Comparison of ENCODE assay signal across 8 mouse cellular contexts in genomic region chr4:150910164-150910951, GRCm38 (mm10). TPM values are rescaled to one million over a fixed set of nuclear protein-coding genes. Genes with fewer than 3 reads are reported as not detected.
A peak's percentile ranks its signal among the peaks of the same experiment; 100 is the strongest.
DNase-seq lines count a peak whose midpoint lies in the region; ATAC-seq lines count a peak whose summit lies in the region.

No protein-coding gene starts in this region.

- H3K36me3 ChIP-seq in neural tube, embryonic 11.5 days (ENCODE audit: control insufficient read depth, insufficient read depth, low read length): peaks cover 3% of the 10 kb centered on the region; the same call in 1 of the 2 replicates
- peaks cover 12% of the 10 kb centered on the region for H3K36me3 ChIP-seq in limb, embryonic 15.5 days
- H3K36me3 ChIP-seq in stomach, embryonic 15.5 days: peaks cover 7% of the 10 kb centered on the region

- H3K9ac ChIP-seq in neural tube, embryonic 11.5 days (ENCODE audit: low read length): no peak overlapping the region
- H3K9ac ChIP-seq in limb, embryonic 15.5 days: no peak overlapping the region
- no peak overlapping the region for H3K9ac ChIP-seq in stomach, embryonic 15.5 days

- ATAC-seq in cerebellum, adult (ENCODE audit: insufficient number of reproducible peaks, low FRiP score, low TSS enrichment): 0 out of 2 replicates have a peak, but pooled peaks have one; percentile 8
- ATAC-seq in neural tube, embryonic 11.5 days (ENCODE audit: insufficient read depth, low FRiP score, low TSS enrichment): peak; percentile 13; the same call in 1 of the 2 replicates
- ATAC-seq in limb, embryonic 15.5 days (ENCODE audit: insufficient number of reproducible peaks, low FRiP score, low TSS enrichment, low read depth): no peak
- no peak for ATAC-seq in stomach, embryonic 15.5 days (ENCODE audit: insufficient read depth, low FRiP score, low read depth)

- no peak for DNase-seq in cerebellum, postnatal 4 days (ENCODE audit: low spot score in 2 of 2)
- DNase-seq in neural tube, embryonic 11.5 days (ENCODE audit: low spot score): no peak
- DNase-seq in neural tube, embryonic 10.5 days (ENCODE audit: extremely low spot score, low spot score): no peak
- no peak for DNase-seq in embryo, embryonic 10 days (ENCODE audit: low spot score)
- no peak for DNase-seq in spleen, postnatal 10 days (ENCODE audit: low spot score in 2 of 2)

- peak overlapping the region; percentile 79; the same call in 1 of the 2 replicates for H3K4me2 ChIP-seq in neural tube, embryonic 11.5 days (ENCODE audit: low read depth)
- H3K4me2 ChIP-seq in limb, embryonic 15.5 days: peak overlapping the region; percentile 66
- peak overlapping the region; percentile 69 for H3K4me2 ChIP-seq in stomach, embryonic 15.5 days

- H3K4me1 ChIP-seq in neural tube, embryonic 11.5 days (ENCODE audit: control insufficient read depth, insufficient read depth, low read length): peaks cover 11% of the 10 kb centered on the region; the same call in 1 of the 2 replicates
- peaks cover 28% of the 10 kb centered on the region for H3K4me1 ChIP-seq in limb, embryonic 15.5 days
- peaks cover 16% of the 10 kb centered on the region for H3K4me1 ChIP-seq in stomach, embryonic 15.5 days

- WGBS in neural tube, embryonic 11.5 days: 87% methylated on average over 19 of the region's 19 CpGs
- 87% methylated on average over 19 of the region's 19 CpGs for WGBS in limb, embryonic 15.5 days
- WGBS in stomach, embryonic 15.5 days: 85% methylated on average over 19 of the region's 19 CpGs

- H3K27me3 ChIP-seq in neural tube, embryonic 11.5 days (ENCODE audit: control insufficient read depth, insufficient read depth, low read length): no peaks in the 10 kb centered on the region
- no peaks in the 10 kb centered on the region for H3K27me3 ChIP-seq in limb, embryonic 15.5 days
- no peaks in the 10 kb centered on the region for H3K27me3 ChIP-seq in stomach, embryonic 15.5 days (replicated peaks)

- peak overlapping the region; percentile 89; the same call in 1 of the 2 replicates for H3K4me3 ChIP-seq in neural tube, embryonic 11.5 days (ENCODE audit: low read depth, low read length)
- peak overlapping the region; percentile 97 for H3K4me3 ChIP-seq in limb, embryonic 15.5 days
- peak overlapping the region; percentile 74; the same call in 1 of the 2 replicates for H3K4me3 ChIP-seq in stomach, embryonic 15.5 days (replicated peaks)

- H3K27ac ChIP-seq in neural tube, embryonic 11.5 days (ENCODE audit: low read depth, low read length): no peak overlapping the region; the same call in 1 of the 2 replicates
- H3K27ac ChIP-seq in limb, embryonic 15.5 days: peak overlapping the region; percentile 79
- peak overlapping the region; percentile 38; the same call in 1 of the 2 replicates for H3K27ac ChIP-seq in stomach, embryonic 15.5 days

- no peaks in the 10 kb centered on the region for H3K9me3 ChIP-seq in neural tube, embryonic 11.5 days (ENCODE audit: control insufficient read depth, low read length)
- no peaks in the 10 kb centered on the region for H3K9me3 ChIP-seq in limb, embryonic 15.5 days
- no peaks in the 10 kb centered on the region for H3K9me3 ChIP-seq in stomach, embryonic 15.5 days

RNA-seq across cellular contexts. Expression of gene Park7, which starts 3.9 kb away (rescaled TPM):
- 417 and 424 TPM in 2 replicates for polyA plus RNA-seq in neural tube, embryonic 11.5 days (2014; fragmentation: Nextera tagmentation; extraction: Ambion mirVana)
- 349 and 381 TPM in 2 replicates for polyA plus RNA-seq in limb, embryonic 15.5 days (2015; fragmentation: Nextera tagmentation; extraction: Ambion mirVana)
- 411 and 424 TPM in 2 replicates for polyA plus RNA-seq in stomach, embryonic 15.5 days (2015; fragmentation: Nextera tagmentation; extraction: Ambion mirVana)

RNA-seq across cellular contexts. Expression of gene Tnfrsf9, which starts 4.0 kb away (rescaled TPM):
- polyA plus RNA-seq in neural tube, embryonic 11.5 days (2014; fragmentation: Nextera tagmentation; extraction: Ambion mirVana): 0.20 and 0.39 TPM in 2 replicates
- 0.83 and 1.1 TPM in 2 replicates for polyA plus RNA-seq in limb, embryonic 15.5 days (2015; fragmentation: Nextera tagmentation; extraction: Ambion mirVana)
- 0.98 and 1.2 TPM in 2 replicates for polyA plus RNA-seq in stomach, embryonic 15.5 days (2015; fragmentation: Nextera tagmentation; extraction: Ambion mirVana)

RNA-seq across cellular contexts. Expression of gene Errfi1, which starts 56.6 kb away (rescaled TPM):
- polyA plus RNA-seq in neural tube, embryonic 11.5 days (2014; fragmentation: Nextera tagmentation; extraction: Ambion mirVana): 62.4 and 63.7 TPM in 2 replicates
- 29.4 and 31.4 TPM in 2 replicates for polyA plus RNA-seq in limb, embryonic 15.5 days (2015; fragmentation: Nextera tagmentation; extraction: Ambion mirVana)
- 32.3 and 33.4 TPM in 2 replicates for polyA plus RNA-seq in stomach, embryonic 15.5 days (2015; fragmentation: Nextera tagmentation; extraction: Ambion mirVana)

Comparison
In these comparisons a context has a peak if more than half of its experiments do, and no peak if none do; other contexts are left out.
1. ATAC-seq: peak in cerebellum, adult (single experiment) and neural tube, embryonic 11.5 days (single experiment); none in limb, embryonic 15.5 days (single experiment) and stomach, embryonic 15.5 days (single experiment).
2. Peak in every context shown above with its lines, with median percentiles within 50 percentile points of each other: H3K4me2 ChIP-seq and H3K4me3 ChIP-seq.